Mouse (Mus musculus): ENCODE measurements around the gene Hist1h2bq.
"Not testable (repeated sequence)": the region's sequence is repeated elsewhere in the genome, so short reads cannot be mapped to it uniquely, and the experiment has no call there.

Gene Hist1h2bq

DNA sequence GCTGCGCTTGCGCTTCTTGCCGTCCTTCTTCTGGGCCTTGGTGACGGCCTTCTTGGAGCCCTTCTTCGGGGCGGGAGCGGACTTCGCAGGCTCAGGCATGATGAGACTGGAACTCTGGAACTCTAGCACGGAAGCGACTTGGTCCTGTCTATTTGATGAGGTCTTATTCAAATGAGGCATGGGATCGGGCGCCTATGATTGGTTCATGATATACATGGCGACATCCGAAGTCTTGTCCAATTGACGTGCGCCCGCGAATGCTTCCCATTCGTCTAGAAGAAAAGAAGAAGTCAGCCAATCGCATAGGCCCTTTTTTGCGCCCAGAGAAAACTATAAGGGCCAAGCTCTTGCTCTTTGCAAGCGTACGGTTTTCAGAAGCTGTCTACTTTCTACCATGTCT lies at the start of gene Hist1h2bq, which contains the start of gene Hist1h2ao:
Gene Hist1h2bq (minus strand): TSS at position 125 of the 400 bp plus-strand sequence.
Gene Hist1h2ao (plus strand): TSS at position 393 of the 400 bp plus-strand sequence.
- not testable (repeated sequence) for DNase-seq (ENCODE audit: low spot score in 2 of 2)

DNA sequence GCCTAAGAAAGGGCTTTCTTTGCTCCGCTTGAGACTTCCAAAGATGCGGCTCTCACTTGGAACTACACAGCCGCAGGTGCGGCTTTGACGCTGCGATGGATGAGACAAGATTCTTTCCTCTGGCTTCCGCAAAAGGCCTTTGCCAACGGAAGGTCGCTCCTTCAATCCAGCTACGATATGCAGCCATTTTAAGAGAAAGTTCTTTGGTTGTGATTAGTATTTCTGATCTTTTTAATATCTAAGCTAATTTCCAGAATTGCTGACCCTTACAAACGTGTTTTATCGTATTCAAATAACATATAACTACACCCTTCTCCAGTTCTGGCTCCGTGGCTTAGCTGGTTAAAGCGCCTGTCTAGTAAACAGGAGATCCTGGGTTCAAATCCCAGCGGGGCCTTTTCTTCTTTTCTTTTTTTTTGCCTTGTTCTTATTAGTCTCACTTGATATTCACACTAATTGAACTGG lies 45.7 kb upstream of the Hist1h2bq start:
- peak; percentile 18 to 79 for DNase-seq (ENCODE audit: low spot score in 2 of 2)

DNA sequence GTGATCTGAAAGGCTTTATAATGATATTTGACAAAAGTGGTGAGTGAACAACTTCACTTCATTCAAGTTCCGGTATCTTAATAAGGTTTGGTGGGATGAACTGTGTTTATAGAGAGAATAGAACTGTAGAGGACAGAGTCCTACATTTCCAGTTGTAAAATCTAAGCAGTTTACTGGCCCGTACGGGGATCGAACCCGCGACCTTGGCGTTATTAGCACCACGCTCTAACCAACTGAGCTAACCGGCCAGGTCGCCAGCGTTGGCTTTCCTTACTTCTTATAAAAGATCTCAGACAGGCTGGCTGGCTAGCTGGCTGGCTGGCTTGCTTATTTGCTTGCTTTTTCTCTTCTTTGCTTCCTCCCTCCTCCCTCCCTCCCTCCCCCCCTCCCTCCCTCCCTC lies 45.1 kb upstream of the Hist1h2bq start:
- DNase-seq (ENCODE audit: low spot score in 2 of 2): peak; percentile 22 to 91

DNA sequence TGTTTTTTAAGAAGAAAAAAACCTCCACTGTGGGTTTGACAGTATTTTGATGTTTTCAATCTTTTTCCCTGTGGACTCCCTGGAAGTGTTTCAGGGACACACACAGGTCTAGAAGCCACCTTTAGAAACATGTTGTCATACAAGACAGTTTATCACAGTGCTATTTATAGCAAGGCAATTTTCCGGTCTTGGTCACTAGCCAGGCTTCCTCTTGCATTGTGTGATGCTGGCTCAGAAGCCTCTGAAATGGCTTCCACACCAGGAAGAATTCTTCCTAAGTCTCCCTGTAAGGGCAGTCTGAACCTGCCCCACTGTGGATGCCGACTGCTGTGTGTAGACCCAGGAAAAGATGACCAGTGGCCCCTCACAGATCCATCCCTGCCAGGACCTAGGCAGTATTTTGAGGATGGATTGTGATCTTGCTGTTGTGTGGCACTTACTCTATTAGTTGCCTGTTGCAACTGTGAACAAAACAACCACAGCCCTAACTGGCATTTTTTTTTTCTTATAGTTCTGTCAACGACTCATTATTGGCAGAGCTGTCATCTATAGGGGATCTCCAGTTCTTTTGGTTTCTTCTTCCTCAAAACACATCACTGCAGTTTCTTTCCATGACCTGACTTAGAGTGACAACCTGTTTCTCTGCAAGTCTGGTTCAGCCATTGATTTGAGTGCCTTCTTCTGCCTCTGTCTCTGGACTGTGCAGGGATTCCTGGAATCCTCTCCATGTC lies 42.4 kb upstream of the Hist1h2bq start:
- DNase-seq (ENCODE audit: low spot score in 2 of 2): no peak

DNA sequence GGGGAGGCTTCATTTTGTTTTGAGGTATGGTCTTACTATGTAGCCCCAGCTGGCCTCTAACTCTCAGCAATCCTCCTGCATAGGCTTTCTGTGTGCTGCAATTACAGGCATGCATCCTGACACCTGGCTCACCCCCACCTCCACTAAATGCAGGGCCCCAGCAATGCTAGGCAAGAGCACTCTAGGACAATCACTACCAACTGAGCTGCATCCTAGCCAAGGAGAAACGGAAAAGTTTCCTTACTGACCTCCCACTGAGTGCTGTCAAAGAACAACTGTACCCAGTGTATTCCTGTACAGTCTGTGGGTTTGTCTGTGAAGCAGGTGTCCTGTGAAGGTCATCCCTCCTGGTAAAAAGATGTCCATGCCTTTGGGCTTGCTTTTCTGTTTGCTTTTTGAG lies 40.7 kb upstream of the Hist1h2bq start:
- DNase-seq (ENCODE audit: low spot score in 2 of 2): not testable (repeated sequence)

DNA sequence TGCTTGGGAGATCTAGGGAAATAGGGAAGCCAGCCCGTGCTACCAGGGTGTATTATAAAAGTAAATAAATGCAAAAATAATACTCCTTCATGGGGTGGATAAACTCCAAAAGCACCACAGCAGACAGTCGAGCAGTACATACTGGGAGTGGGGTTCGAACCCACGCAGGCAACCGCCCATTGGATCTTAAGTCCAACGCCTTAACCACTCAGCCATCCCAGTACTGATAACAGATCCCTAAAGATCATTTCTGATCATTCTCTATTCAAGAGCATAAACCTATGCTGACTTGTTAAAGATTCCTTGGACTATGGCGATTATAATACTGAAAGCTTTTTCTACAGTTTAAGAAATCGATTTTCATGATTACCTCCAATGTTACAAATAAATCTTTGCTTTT lies 37.9 kb upstream of the Hist1h2bq start:
- no peak for DNase-seq (ENCODE audit: low spot score in 2 of 2)

DNA sequence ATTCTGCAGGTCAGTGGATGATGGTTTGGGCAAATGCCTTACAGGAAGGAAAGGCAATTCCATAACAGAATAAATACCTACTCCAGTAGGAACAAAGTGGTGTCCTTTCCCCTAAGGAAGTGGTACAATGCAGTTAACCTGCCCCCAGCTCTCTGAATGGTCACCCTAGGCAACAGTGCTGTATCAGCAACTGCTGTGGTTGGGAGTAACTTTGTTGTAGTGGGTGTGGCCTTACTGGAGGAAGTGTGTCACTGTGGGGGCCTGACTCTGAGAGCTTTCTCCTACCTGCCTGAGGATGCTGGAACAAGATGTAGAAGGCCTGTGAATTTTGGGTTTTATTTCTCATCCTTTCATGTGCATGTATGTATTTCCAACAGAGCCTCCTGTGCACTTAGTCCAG lies 36.4 kb upstream of the Hist1h2bq start:
- not testable (repeated sequence) for DNase-seq (ENCODE audit: low spot score in 2 of 2)

DNA sequence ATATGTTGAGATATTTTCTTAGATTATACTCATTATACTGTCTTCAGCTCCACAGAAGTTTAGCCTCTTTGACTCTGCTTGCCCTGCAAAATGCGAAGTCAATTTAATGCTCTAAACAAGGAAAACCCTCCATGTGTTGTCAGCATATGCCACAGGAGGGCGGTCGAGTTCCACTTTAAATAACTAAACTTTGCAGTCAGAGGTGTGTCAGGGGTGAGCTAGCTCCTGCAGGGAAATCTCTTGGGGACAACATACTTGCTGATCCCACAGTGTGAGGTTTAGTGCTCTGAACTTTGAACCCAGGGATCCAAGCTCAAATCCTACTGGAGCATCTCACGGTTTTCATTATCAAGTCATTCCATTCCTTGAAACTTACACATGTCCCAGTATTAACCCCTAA lies 30.5 kb upstream of the Hist1h2bq start:
- not testable (repeated sequence) for DNase-seq (ENCODE audit: low spot score in 2 of 2)

DNA sequence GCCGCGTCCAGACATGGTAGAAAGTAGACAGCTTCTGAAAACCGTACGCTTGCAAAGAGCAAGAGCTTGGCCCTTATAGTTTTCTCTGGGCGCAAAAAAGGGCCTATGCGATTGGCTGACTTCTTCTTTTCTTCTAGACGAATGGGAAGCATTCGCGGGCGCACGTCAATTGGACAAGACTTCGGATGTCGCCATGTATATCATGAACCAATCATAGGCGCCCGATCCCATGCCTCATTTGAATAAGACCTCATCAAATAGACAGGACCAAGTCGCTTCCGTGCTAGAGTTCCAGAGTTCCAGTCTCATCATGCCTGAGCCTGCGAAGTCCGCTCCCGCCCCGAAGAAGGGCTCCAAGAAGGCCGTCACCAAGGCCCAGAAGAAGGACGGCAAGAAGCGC lies 23.5 kb upstream of the Hist1h2bq start, which contains the start of the genes Hist1h2ap and Hist1h2br:
Gene Hist1h2ap (minus strand): TSS at position 47 of the 400 bp plus-strand sequence.
Gene Hist1h2br (plus strand): TSS at position 283 of the 400 bp plus-strand sequence.
- not testable (repeated sequence) for DNase-seq (ENCODE audit: low spot score in 2 of 2)

DNA sequence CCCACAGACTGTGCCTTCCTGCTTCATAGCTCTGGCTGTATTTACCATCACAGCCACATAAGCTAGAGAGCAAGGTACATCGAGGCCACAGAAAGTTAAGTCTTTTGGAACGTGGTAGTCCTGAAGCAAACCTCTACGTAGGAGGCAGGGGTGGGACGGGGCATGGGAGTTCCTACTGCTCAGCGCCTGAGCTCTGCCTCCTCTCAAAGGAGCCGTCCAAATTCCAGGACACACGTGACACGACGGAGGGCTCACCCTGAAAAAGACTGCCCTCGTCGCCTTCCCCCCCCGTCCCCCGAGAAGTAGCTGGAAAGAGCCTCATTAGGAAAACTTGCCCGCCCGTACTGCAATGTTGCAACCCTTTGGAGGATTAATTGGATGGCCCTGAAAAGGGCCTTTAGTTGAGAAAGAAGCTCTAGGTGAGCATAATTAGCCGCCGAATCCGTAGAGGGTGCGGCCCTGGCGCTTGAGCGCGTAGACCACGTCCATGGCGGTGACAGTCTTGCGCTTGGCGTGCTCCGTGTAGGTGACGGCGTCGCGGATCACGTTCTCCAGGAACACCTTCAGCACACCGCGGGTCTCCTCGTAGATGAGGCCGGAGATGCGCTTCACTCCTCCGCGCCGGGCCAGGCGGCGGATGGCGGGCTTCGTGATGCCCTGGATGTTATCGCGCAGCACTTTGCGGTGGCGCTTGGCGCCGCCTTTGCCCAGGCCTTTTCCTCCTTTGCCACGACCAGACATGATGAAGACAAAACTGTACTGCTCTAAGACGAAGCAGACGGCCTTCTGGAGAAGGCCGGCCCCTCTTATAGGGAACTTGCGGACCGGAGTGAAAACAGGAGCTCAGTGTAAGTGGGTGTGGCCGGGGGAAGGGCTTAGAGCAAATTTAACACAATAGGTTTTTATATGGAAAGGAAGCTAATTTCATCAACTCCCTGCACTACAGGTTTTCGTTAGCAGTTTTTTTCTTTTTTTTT lies 21.7 kb upstream of the Hist1h2bq start, which contains the start of gene Hist1h4n:
Gene Hist1h4n (minus strand): TSS at position 779 of the 977 bp plus-strand sequence.
- peak in 1 of 2 experiments; percentile 64 for DNase-seq (ENCODE audit: low spot score in 2 of 2)

DNA sequence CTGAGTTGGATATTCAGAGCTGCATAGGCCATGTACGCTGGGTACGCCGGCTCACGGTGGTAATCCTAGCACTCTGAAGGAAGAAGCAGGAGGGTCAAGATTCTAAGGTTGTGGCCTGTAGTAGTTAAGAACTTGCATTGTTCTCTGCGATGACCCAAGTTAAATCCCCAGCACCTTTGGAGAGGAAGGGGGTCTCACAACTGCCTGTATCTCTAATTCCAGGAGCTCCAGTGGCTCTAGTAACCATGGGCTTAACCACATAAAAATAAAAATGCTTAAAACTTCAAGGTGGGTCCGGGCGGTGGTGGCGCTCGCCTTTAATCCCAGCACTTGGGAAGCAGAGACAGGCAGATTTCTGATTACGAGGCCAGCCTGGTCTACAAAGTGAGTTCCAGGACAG lies 20.3 kb upstream of the Hist1h2bq start:
- no peak for DNase-seq (ENCODE audit: low spot score in 2 of 2)

DNA sequence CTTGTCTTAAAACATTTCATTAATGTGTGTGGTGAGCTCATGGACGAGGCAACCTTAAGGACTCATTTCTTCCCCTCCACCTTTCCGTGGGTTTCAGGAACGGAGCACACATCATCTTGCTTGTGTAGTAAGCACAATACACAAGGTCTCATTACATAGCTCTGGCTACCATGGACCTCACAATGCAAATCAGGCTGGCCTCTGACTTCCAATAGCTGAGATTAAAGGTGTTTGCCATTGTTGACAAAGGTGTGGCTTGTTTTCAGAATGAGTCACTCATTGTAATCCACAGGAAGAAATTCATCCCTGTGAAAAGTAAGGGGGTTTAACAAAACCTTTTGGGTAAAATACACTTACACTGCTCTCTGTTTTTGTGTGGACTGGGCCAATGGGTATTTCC lies 18.5 kb upstream of the Hist1h2bq start:
- no peak for DNase-seq (ENCODE audit: low spot score in 2 of 2)

DNA sequence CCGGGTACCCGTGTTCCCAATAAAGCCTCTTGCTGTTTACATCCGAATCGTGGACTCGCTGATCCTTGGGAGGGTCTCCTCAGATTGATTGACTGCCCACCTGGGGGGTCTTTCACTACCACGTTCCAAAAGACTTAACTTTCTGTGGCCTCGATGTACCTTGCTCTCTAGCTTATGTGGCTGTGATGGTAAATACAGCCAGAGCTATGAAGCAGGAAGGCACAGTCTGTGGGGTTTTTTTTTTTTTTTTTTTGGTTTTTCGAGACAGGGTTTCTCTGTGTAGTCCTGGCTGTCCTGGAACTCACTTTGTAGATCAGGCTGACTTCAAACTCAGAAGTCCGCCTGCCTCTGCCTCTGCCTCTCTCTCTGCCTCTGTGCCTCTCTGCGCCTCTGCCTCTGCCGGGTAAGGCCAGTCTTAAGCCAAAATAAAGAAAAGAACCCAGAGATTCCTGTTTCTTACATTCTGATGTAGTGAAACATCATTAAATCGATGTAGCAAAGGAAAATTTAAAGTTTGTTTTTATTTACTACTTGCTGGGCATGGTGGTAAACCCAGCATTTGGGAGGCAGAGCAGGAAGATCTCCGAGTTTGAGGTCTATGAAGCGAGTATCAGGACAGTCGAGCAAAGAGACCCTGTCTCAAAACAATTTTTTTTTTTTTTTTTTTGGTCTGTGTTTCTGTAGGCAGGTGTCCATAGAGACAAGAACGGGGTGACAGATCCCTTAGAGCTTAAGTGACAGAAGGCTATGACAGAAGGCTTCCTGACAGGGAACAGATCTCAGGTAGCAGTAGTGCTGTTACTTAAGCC lies 10.3 kb upstream of the Hist1h2bq start:
- not testable (repeated sequence) for DNase-seq (ENCODE audit: low spot score in 2 of 2)

DNA sequence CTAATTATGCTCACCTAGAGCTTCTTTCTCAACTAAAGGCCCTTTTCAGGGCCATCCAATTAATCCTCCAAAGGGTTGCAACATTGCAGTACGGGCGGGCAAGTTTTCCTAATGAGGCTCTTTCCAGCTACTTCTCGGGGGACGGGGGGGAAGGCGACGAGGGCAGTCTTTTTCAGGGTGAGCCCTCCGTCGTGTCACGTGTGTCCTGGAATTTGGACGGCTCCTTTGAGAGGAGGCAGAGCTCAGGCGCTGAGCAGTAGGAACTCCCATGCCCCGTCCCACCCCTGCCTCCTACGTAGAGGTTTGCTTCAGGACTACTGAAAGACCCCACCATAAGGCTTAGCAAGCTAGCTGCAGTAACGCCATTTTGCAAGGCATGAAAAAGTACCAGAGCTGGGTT lies 2.1 kb upstream of the Hist1h2bq start:
- DNase-seq (ENCODE audit: low spot score in 2 of 2): not testable (repeated sequence)

DNA sequence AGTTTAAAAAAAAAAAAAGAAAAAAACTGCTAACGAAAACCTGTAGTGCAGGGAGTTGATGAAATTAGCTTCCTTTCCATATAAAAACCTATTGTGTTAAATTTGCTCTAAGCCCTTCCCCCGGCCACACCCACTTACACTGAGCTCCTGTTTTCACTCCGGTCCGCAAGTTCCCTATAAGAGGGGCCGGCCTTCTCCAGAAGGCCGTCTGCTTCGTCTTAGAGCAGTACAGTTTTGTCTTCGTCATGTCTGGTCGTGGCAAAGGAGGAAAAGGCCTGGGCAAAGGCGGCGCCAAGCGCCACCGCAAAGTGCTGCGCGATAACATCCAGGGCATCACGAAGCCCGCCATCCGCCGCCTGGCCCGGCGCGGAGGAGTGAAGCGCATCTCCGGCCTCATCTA lies 1.5 kb upstream of the Hist1h2bq start, which contains the start of gene Hist1h4m:
Gene Hist1h4m (plus strand): TSS at position 208 of the 400 bp plus-strand sequence.
- peak; percentile 23 to 67 for DNase-seq (ENCODE audit: low spot score in 2 of 2)

DNA sequence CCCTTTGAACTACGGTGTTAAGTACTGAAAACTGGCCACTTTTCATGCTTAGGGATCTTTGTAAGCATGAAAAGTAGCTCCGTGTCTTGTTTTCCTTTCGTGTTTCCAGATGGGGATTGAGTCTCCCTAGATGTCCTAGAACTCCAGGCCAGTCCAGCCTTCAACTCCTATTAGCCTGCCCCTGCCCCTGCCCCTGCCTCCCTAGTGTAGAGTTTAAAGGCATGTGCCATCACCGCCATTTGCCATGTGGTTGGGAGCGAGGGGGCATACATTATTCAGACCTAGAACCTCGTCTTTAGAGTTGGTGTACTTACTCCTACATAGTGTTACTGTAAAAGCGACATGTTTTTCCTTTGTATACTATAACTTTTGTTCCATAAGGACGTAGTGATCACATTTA lies 1.1 kb upstream of the Hist1h2bq start:
- DNase-seq (ENCODE audit: low spot score in 2 of 2): not testable (repeated sequence)

DNA sequence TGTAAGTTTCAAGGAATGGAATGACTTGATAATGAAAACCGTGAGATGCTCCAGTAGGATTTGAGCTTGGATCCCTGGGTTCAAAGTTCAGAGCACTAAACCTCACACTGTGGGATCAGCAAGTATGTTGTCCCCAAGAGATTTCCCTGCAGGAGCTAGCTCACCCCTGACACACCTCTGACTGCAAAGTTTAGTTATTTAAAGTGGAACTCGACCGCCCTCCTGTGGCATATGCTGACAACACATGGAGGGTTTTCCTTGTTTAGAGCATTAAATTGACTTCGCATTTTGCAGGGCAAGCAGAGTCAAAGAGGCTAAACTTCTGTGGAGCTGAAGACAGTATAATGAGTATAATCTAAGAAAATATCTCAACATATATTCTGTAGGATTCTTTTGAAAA lies 6.9 kb downstream of the Hist1h2bq start:
- not testable (repeated sequence) for DNase-seq (ENCODE audit: low spot score in 2 of 2)

DNA sequence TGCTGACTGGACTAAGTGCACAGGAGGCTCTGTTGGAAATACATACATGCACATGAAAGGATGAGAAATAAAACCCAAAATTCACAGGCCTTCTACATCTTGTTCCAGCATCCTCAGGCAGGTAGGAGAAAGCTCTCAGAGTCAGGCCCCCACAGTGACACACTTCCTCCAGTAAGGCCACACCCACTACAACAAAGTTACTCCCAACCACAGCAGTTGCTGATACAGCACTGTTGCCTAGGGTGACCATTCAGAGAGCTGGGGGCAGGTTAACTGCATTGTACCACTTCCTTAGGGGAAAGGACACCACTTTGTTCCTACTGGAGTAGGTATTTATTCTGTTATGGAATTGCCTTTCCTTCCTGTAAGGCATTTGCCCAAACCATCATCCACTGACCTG lies 12.8 kb downstream of the Hist1h2bq start:
- not testable (repeated sequence) for DNase-seq (ENCODE audit: low spot score in 2 of 2)

DNA sequence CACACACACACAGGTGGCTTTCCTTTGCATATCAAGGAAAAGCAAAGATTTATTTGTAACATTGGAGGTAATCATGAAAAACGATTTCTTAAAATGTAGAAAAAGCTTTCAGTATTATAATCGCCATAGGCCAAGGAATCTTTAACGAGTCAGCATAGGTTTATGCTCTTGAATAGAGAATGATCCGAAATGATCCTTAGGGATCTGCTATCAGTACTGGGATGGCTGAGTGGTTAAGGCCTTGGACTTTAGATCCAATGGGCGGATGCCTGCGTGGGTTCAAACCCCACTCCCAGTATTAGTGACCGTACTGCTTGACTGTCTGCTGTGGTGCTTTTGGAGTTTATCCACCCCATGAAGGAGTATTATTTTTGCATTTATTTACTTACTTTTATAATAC lies 14.4 kb downstream of the Hist1h2bq start:
- DNase-seq (ENCODE audit: low spot score in 2 of 2): no peak

DNA sequence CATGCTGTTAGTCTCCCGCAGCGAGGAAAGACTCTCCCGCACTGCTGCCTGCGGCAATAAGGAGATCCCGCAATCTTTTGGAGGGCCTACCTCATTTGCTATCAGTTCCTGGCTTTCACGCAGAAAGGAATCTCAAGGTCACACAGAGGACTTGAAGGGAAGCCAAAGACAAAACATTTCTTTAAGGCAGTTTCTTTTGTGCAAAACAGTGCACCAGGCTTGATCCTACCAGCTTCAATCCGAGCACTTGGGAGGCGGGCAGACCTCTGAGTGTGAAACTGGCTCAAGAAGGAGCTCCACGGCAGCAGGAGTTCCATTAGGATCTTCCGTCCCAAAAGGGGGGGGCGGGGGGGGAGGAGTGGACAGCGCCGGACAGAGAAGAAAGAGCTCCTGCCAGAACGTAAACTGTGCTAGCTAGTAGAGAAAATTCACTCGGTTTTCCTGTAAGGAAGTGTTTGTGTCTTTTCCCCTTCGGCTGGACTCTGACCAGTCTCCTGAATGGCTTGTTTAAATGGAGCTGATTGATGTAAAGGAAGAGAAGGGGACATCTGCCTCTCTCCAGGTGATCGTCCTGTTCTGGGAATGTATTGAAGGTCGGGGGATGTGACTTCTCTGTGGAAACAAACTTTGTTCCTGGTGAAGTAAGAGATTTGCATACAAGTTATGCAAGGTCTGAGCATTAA lies 19.3 kb downstream of the Hist1h2bq start:
- no peak for DNase-seq (ENCODE audit: low spot score in 2 of 2)

All from left cerebral cortex, adult 9 months (tissue).